Mouse (Mus musculus) heart, embryonic 12.5 days (tissue): Measurements from ENCODE around the gene Actr2. TPM values are rescaled to one million over a fixed set of nuclear protein-coding genes. Genes with fewer than 3 reads are reported as not detected.

Source experiments
- polyA plus RNA-seq: library from polyadenylated mRNA; unstranded; fragments of >200 nt; fragmentation: Nextera tagmentation; extraction: Ambion mirVana; gene quantifications from 2 replicates; pipeline ENCODE4 v1.2.1, GENCODE M21; 2016

The Actr2 gene
- polyA plus RNA-seq, 1 experiment from 2014 or later, result 104 TPM

Other genes with a start within 250 kb of the Actr2 start
- 5.2 and 5.5 TPM in 2 replicates for gene Spred2, start 188.5 kb downstream of the Actr2 start, polyA plus RNA-seq
- gene Rab1a, start 88.5 kb upstream of the Actr2 start, polyA plus RNA-seq, result 233 and 237 TPM in 2 replicates
- gene Cep68, start 136.5 kb upstream of the Actr2 start, polyA plus RNA-seq, result 36.1 and 39.5 TPM in 2 replicates
- 12.1 and 12.4 TPM in 2 replicates for gene Slc1a4, start 219.8 kb upstream of the Actr2 start, polyA plus RNA-seq